Mouse (Mus musculus): Measurements from ENCODE around the gene Csmd2.

- TF ChIP-seq EP300 (IDR thresholded peaks at IDR 0.05), result no peak
- TF ChIP-seq CTCF (IDR thresholded peaks at IDR 0.05), result no peak
Measured at GRCm38 (mm10) chr4:128275586-128275985, 287.9 kb downstream of the Csmd2 start.
